Mouse (Mus musculus): ENCODE data around the gene Add3. TPM values are rescaled to one million over a fixed set of nuclear protein-coding genes. Genes with fewer than 3 reads are reported as not detected.
A peak's percentile ranks its signal among the peaks of the same experiment; 100 is the strongest.

The Add3 gene
- total RNA-seq (2014; fragmentation: Nextera tagmentation) (30.2 and 57.5 TPM in 2 replicates), total RNA-seq (2017) (39.5 and 43.3 TPM in 2 replicates)

DNA sequence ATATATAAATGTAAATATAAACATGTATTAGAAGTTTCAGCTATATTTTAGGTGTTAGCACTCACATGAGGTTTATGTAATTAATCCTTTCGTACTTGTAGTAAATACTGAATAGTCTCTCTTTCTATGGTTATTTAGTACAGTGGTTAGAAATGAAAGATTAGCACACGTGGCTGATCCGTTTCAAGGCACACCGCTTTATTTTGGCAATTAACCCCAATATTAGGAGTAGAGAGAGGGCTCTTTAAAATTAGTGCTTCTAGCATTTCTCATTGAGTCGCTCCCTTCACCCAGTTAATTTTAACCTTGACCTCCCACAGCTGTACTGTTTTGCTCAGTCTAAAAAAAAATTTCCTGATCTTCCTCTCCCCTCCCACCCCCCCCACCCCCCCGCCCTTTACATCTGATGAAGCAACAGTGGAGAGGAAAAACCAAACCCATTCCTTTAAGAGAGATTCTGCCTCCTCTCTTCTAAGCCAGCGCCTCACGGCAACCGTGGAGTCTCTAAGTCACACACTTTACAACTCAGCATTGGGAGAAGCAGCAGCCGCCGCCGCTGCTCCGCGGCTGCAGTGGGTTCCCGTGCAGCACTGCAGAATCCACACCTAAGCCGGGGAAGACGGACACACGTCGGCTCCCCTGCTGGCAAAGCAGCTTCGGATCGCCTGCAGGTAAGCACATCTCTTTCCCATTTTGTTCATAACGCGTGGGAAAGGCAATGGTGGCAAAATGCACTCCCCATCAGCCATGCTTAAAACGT, at the start of gene Add3:
Gene Add3 (plus strand): TSS at position 400 of the 760 bp plus-strand sequence.
- ATAC-seq (replicated peaks; ENCODE audit: poor library complexity, severe bottlenecking), result no peak

DNA sequence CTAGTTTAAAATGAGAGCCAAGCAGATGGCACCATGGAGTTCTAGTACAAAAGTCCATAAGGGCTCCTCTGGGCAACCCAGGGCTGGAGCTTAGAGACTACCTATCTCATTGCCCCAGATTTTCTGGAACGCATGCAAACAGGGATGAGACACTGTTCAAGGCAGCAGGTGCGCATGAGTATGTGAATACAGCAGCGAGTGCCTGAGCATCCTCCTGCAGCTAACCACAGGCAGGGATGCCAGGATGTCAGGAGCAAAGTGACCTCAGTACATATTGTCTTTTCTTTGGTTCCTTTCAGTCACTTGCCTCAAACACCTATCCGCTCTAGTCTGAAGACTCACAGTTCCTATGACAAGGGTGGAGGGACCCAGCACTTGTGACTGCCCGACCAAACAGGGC, 49.6 kb upstream of the Add3 start:
- ATAC-seq (replicated peaks; ENCODE audit: poor library complexity, severe bottlenecking), result no peak

DNA sequence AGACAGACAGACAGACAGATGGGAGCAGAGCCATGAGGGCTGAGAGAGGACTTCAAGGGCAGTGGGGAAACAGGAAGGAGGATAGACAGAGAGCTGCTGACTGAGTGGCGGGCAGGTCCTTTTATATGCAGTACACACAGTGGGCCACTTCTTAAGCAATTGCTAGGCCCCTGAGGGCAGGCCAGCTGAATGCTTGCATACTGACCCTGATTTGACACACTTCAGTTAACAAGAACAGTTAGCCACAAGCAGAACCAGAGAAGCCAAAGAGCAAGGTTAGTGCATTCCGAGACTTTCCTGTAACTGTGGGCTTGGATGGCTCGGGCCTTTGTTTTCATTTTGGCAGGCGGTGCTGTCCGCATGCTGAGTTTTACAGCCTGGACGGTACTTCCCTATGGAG, 48.0 kb upstream of the Add3 start:
- ATAC-seq (replicated peaks; ENCODE audit: poor library complexity, severe bottlenecking), result no peak

DNA sequence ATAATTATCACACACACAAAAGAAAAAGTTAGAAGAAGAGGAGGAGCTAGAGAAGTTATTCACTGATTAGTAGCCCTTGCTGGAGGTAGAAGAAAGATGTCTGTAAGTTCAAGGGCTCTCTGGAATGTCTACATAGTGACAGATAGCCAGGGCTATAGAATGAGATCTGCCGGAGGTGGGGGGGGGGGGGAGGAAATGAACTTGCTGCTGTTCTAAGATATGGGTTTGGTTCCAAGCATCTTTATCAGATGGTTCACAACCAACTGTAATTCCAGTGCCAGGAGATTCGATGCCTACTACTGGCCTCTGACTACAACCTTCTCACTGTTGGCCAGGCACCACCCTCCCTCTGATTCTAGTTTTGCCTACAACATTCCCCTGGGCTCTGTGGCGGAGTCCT, 46.9 kb upstream of the Add3 start:
- no peak for ATAC-seq (replicated peaks; ENCODE audit: poor library complexity, severe bottlenecking)

DNA sequence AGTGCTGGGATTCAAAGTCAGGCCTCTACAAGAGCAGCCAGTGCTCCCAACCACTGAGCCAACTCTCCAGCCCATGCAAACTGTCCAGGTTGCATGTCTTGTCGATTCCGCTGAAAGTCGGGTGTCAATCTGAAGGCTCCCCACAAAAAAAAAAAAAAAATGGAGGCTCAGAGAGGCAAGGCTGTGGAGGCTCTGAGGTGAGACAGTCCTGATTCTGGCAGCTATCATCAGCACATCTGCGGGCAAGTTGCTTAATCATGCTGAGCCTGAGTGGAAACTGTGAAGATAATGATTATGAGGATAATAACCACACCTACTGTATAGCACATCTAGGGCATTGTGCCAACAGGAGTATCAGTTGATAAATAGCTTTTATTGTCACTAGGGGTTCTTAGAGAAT, 45.6 kb upstream of the Add3 start:
- 0 out of 2 replicates have a peak, but pooled peaks have one; percentile 27 for ATAC-seq (replicated peaks; ENCODE audit: poor library complexity, severe bottlenecking)

DNA sequence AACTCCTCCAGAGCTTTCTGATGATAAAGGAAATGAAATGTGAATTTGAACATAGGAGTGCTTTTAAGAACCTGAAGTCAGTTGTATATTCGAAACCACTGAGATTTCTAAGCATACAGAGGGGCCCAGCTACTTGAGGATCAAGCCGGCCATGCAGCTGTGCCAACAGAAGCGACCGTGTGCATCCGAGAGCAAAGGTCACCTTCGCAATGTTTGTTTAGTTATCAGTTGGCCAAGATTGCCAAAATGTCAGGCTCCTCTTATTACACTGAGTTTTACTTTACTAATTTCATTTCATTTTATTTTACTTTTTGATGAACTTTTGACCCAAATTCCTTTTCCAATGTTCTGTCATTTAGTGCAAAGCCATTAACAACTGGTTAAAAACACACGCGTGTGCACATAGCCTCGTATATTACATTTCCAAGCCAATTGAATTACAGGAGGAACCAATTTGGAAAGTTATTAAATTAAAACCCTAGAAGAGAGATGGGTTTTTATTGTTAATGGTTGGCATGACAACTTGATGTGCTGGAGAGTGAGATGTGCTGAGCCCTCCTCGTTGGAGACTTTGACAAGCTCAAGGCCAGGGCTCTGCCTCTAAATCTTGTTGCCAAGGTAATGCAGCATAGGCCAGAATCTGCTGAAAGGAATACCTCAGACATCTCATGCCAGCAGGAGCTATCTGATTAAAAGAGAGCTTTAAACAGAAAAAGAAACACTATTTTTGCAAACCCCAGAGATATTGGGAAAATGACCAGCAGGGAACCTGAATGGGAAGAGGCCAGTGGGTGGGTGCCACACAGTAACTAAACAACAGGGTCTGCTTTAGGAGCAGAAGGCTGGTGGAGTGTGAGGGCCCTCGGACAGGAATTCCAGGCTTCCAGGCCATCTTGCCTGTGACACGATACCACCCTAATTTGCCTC, 38.6 kb upstream of the Add3 start:
- no peak for ATAC-seq (replicated peaks; ENCODE audit: poor library complexity, severe bottlenecking)

DNA sequence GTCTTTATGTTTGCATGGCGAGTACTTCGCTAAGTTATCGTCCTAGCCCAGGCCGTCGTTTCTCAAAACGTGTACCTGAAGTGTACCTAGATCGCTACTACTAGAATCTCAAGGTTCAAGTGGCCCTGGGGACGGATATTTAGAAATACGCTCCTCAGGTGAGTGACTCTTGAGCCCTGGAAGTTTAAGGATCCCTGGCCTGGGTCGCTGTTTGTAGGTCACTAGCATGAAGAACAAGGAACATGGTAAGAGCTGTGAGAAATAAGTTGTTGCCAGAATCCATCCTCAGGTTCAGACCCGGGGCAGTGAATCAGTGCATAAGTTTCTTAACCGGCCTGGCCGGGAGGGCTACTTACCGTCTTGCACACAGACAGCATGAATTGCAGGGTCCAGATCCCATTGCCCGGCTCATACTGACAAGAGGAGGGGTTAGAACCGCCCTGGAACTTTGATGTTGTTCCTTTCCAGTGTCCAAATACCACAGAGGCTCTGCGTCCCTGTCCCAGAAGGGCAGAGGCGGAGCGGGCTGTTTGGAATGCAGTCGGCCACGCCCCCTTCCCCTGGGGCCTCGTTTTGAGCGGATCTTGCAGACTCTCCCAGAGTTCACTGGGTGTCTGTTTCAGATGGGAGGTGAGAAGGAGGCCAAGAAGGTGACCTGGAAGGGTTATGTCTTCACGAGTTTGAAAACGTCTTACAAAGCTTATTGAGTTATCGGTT, 34.7 kb upstream of the Add3 start:
- no peak for ATAC-seq (replicated peaks; ENCODE audit: poor library complexity, severe bottlenecking)

DNA sequence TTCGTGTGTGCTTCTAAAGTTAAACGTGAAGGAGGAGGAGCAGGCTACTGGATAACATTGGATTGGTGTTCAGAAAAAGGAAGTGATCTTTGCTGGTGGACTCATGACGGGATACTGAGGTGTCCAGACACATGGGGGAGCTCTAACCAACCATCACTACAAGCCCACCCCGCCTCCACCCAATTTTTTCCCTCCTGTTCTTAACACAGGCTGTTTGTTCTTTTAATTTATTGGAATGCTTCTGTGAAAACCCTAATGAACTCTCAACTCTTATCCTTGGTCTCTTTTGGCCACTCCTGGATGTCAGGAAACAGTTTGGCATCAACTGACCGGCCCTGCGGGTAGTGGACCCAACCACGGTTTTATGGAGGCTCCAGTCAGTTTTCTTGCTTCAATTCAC, 33.3 kb upstream of the Add3 start:
- peak; percentile 100 for ATAC-seq (replicated peaks; ENCODE audit: poor library complexity, severe bottlenecking)

DNA sequence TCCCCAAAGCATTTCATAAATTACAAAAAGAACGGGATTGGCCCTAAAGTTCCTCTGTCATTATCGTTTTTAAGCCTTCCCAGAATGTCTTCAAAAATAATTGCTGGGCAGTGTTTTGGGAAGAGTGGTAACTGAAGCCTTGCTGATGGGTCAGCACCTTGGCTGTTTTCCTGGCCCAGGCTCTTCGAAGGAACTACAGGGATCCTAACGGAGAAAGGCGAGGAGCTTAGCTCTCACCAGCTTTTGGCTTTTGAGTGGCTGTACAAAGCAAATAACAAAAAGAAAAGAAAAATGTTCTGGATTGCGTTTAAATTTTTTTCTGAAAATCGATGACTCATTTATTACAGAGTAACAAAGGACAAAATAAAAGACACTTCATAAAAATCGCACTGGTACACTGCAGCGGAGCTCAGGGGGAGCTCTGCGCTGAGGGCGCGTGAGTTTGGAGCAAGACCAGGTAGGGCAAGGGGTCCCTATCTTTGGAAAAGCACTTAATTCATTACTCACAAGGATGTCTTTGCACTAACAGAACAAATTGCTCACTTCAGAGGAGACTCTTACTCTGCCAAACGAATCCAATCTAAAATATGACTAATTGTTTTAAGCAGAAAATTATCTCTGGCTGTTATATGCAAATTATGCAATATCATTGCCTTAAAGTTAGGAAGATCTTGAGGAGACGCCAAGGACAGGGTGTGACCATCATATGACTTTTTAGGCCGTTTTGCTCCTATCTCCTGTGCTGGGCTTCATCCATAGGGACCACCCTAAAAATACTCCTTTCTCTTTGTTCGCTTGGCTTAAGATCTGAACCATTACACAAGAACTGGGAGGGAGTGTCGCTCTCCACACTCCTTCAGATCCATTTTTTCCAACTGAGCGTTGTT, 32.6 kb upstream of the Add3 start:
- no peak for ATAC-seq (replicated peaks; ENCODE audit: poor library complexity, severe bottlenecking)

DNA sequence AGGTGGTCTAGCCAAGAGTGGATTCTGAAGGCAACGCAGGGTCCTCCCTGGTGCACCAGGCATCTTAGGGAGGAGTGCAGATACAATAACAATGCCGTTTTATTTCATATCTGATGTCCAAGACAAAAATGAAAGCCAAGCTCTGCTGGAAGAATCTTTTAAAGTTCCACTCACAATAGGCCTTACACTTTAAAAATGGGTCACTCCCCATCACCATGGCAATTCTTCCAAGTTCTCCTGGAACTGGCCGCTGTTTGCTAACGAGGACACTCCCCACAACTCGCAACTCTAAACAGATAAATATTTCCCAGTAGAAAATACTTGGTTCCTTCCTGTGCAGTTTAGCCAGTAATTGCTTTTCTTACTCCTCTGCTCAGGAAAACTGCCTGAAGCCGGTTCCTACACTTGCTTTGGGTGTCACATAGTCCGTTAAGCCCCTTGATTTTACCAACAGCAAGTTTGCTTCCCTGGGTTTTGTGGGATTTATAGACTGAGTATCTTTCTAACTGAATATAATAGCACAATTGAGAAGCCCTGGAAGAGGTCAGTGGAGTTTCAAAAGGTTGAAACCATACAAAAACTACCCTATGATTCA, 28.1 kb upstream of the Add3 start:
- no peak for ATAC-seq (replicated peaks; ENCODE audit: poor library complexity, severe bottlenecking)

DNA sequence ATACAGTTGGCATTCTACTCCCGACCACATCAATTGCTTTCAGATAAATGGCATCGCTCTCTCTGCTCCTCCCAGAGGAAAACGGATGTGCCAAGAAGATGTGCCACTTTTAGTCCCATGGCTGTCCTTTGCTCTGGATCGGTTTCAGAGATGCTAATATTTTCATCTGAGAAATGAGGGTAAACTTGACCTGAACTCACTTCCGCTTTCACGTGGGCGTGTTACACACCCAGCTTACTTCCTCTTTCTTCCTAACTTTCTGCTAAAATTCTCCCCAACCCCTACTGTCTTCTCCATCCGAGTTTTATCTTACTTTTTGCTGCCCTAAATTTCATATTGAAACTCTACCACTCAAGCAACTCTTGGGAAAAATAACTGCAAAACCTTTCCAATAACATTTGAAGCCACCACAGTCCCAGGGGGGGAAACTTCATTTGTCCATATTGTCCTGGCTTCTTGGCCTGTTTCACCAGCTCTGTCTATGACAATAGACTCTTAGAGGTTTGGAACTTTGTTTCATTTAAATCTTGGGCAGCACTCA, 20.9 kb upstream of the Add3 start:
- ATAC-seq (replicated peaks; ENCODE audit: poor library complexity, severe bottlenecking), result peak; percentile 96

DNA sequence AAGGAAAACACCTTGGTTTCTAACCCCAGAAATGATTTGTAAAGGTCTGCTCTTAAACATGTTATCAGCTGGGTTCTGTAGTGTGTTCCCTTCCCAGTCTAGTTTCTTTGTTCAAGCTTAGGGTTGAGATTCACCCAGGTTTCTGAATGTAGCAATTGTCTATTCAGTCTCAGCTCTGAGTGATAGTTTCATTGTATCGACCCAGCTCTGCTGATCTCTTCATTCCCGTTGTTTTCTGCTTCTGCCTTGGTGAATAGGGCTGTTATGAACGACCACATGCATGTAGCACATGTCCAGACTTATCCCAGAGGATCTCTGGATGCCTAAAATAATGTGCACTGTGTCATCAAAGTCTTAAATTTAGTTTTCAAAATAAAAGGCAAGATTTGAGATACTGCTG, 19.8 kb upstream of the Add3 start:
- ATAC-seq (replicated peaks; ENCODE audit: poor library complexity, severe bottlenecking), result no peak

DNA sequence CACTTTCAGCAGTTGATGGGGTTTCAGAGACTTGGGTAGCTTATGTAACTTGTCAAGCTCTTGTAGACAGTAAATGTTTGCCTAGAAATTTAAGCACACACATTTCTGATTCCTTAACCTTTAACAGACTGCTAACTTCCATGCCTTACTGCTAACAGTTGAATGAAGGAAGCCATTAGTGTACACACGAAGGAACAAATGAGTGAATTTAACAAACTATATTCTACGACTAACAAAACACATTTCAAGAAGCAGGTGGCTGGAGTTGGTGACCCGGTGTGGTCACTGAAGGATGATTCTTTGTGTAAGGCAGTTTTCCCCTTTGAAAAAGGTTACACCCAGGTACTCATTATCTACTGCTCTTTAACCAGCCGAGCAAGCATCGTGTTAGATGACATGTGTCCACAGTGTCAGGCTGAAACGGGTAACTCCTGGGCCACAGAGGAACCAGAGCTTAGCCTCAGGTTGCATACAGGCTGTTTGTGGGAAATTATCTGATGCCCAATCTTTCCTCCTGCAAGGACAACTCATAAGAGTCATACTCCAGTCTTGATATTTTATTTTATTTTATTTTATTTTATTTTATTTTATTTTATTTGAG, 17.5 kb upstream of the Add3 start:
- no peak for ATAC-seq (replicated peaks; ENCODE audit: poor library complexity, severe bottlenecking)

DNA sequence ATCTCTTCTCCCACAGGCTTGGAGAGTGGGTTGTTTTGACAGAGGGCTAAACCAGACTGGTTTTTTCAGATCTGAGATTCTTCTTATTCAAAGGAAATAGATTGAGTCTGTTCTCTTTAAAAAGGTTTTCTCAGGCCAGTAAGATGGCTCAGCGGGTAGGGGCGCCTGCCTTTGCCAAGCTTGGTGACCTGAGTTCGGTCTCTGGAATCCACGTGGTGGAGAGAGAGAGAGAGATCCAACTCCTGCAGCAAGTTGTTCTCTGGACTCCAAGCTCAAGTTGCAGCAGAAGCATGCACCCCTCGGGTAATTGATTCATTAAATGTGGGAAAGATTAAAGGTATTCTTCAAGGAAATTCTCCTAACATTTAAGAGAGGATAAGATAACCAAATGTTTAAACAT, 16.9 kb upstream of the Add3 start:
- no peak for ATAC-seq (replicated peaks; ENCODE audit: poor library complexity, severe bottlenecking)

DNA sequence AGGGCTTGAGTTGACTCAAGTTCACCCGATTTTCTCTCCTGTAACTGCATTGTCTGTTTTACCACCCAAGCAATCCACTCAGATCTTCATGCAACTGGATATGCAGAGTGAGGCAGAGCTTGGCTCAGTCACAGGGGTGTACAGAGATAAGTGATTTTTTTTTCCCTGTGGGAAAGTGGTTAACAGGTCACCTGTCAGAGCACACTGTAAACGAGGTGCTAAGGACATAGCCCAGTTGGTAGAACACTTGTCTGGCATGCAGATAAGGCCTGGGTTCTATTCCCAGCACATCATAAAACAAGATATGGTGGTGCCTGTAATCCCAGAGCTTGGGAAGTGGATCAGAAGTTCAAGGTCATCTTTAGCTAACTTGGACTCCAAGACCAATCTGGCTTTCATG, 14.6 kb upstream of the Add3 start:
- no peak for ATAC-seq (replicated peaks; ENCODE audit: poor library complexity, severe bottlenecking)

DNA sequence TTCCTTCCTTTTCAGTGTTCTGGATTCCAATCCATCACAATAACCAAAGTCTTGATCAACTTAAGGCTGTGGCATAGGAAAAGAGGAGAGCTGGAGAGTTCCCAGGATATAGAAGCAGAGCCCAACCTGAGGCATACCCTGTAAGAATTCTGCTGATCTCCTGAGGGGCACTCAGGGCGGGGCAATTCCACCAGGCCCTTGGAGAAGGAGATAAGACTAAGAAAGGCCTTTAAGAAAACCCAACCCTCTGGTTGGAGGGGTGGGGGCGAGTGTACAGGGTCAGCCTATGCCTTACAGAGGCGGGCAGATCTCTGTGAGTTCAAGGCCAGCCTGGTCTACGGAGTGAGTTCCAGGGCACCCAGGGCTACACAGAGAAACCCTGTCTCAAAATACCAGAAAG, 13.7 kb upstream of the Add3 start:
- no peak for ATAC-seq (replicated peaks; ENCODE audit: poor library complexity, severe bottlenecking)

DNA sequence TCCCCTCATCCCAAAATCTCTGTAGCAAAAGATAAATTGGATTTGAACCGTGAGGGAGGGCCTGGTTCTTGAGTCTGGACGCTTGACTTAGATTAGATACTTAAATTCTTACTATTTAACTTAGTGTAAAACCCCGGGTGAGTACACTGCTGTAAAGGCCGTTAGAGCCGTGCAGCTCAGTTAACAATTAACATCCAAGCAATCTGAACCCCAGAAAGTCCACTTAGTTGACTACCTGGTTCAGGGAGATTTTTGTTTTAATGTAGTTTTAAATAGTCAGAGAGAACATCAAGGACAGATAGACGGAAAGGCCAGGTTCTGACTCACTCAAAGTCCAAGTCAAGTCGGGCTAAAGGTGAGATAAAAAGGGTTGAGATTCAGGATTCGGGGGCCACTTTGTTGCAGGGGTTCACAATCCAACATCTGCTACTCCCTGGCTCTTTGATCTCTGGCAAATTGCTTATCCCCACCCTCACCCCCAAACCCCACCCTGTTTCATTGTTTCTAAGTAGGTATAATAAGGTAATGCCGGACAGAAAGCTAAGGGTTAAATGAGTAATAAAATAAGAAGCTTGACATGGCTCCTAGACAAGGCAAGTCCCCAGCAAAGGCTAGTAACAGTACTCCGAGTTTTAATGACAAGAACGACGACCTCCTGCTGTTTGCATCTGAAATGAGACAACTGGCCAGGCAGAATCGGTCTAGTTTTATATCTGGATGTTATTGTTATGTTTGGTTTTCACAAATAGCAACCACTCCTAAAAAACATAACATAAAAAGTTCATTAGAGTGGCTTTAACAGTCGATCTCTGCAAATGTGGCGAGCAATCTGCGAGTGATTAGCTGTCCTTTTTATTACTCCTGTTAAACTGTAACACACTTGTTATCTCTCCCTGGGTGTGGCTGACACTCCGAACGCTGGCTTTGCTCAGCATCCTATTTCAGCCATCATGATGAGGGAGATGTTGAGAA, 12.6 kb upstream of the Add3 start:
- ATAC-seq (replicated peaks; ENCODE audit: poor library complexity, severe bottlenecking), result no peak
